Mouse (Mus musculus): ENCODE measurements around the gene Gpbp1l1.

DNA sequence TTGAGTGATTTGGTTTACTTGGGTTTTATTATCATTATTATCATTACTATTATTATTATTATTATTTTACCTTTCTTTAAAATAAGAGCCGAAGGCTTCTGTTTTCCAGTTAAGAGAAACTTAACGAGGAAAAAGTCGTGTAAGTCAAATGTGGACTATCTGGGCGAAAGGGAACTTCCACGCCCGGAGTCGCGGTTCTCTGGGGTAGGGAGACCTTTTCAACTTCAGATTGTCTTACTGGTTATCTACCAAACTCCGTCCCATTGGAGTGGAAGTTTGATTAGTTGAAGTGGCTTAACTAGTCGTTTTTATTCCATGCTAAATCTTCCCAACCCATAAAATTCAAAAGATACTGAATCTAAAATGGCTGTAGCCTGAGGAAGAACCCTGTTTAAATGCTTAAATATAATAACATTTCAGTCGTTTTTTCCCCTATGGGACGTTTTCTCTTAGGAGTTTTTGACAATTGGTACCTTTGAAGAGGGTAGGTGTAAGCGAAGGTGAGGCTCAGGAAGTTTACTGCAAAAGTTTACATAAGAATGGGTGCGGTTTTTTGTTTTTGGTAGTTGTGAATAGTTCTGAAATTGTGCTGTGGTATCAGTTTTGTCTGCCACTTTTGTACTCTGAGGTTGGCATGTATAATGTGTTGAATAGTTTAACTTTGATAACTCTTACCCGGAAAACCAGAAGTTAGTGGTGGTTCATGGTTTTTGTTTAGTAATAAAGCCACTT, 859 bp downstream of the Gpbp1l1 start:
- TF ChIP-seq POLR2A (IDR thresholded peaks at IDR 0.05; ENCODE audit: low read depth, low read length), result no peak
- no peak for TF ChIP-seq CTCF (IDR thresholded peaks at IDR 0.05; ENCODE audit: borderline replicate concordance, insufficient read depth, low read length)

All from embryonic fibroblast, embryonic 13.5 days (primary cell).